Mouse (Mus musculus) spleen, adult 18-20 months (tissue): ENCODE results near the gene Gad2.

Source experiments
- DNase-seq, 2 experiments: peaks; one replicate each; pipeline ENCODE4 v3.0.0; 2022; ENCODE audit warnings: mixed read lengths in 2 of 2

Gad2 gene

DNA sequence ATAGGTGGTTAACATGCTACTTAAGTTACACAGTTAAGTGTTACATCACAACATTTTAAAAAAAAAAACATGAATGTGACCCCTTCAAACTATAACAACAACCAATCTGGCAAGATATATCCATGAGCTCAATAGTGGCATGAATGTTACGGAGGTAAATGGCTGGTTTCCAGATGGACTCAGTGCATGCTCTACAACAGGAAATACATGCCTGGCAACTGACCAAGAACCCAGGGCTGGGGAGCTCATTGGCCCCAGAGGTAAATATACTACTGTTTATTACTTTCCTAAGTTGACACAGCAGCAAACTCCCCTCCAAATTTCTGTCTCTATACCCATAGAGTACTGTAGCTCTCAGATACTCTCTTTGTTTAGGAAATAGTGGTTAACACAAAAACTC is 26.4 kb downstream of the Gad2 start:
- no peak for DNase-seq

DNA sequence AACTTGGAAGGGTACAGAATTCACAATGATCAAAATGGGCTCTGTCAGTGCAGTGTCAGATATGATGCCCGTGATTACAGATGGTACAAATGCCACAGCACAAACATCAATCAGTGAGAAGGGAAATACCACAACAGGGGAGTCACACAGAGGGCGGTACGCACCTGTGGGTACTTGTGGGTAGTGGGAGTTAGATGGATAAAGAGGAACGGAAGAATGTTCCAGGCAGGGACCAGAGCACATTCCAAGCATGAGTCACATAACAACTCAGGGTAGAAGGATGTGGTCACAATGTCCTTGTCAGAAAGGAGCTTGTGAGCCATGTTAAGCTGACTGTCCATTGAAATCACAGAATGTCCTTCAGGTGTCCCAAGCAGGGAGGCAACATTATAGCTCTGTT is 29.8 kb downstream of the Gad2 start:
- no peak for DNase-seq

DNA sequence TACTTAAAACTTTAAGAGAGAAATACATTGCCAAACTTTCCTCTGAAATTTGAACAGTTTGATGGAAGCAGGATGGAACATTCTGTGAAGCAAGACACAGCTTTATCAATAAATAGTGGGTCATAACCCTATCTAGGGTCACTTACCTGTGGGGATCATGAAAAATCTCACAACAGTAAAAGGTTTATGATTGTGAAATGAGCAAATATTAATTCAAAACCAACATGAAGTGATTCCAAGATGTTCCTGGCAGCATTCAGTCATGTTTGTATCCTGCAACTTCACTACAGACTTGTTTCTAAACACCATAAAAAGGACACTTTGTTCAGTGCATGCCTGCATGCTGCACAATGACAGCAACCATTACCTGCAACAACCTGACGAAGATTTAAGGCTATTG is 41.7 kb downstream of the Gad2 start:
- no peak for DNase-seq

DNA sequence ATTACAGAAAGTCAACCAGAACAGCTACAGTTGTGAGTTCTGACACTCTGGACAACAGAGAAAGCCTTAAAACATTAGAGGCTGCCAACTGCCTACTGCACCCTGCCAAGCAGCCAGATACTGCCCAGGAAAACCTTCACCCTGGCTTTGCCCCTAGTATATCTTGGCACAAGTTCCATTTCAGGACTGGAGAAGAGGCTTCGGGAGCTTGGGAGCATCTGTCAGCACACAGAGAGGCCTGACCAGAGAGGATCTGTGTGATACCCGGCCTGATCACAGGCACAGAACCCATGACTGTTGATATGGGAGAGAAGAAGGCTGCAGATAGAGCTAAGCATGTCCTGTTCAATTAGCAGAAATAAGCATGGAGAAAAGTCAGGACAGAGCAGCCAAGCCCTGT is 48.4 kb downstream of the Gad2 start:
- no peak for DNase-seq

DNA sequence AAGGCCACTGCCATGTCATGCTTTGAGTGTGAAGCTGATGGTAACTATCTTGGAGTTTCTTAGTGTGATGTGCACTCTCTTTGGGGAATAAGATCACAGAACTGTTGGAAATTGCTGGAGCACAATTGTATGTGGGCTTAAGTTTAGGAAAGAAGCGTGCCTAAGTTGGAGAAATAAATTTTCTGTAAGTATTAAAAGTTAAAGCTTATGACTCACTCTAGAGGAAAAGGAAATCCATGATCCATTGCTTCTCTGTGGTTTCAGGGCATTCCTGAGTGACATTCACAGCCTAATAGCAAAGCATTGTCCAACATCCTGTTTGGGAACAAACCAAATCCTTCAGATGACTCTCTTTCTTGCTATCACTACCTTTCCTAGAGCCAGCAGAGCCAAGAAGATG is 49.3 kb downstream of the Gad2 start:
- DNase-seq = no peak

DNA sequence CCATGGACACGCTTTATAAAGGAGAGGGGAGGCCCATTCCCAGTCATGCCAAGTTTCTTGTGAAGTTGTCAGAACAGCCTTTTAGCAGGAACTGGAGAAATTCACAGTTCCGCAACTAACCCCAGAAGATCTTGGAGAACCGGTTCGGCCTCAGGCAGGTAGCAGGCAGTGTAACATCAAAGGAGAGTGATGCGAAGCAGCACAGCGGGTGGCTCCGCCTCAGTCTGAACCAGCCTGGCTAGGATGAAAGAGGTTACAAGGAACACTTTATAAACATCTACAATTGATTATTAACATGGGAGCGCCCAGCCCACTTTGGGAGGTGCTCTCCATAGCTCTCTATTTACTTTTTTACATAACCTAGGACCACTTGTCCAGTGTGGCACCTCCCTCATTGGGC is 55.1 kb downstream of the Gad2 start:
- DNase-seq = no peak

DNA sequence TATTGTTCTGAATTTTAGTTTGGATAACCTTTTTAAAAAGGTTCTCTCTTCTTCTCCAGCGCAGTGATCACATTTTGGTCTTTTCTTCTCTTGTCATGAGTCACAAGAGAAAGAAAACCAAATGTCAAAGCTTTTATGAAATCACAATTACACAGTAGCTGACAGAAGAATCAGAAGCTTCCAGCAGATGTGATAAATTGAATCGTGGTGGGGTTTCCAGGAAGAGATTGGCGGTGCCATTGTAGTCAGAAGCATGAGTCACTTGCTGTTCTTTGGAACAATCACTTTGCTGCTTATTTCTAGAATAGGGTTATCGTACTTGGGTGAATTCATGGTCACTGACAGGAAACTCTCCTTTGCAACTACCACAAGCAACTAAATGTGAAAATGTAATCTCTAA is 57.9 kb downstream of the Gad2 start:
- no peak for DNase-seq

DNA sequence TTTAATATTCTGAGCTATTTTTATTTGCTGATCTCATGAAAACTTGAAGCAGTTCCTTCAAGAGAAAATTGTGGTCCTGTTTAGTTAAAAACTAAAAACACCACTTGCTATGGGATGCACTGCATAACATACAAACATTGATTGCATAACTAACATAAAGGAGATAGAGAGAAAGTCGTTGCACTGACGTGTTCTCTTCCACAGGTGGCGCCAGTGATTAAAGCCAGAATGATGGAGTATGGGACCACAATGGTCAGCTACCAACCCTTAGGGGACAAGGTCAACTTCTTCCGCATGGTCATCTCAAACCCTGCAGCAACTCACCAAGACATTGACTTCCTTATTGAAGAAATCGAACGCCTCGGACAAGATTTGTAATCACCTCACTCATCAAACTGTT is 68.0 kb downstream of the Gad2 start:
- DNase-seq = peak in 1 of 2 experiments; percentile 3

DNA sequence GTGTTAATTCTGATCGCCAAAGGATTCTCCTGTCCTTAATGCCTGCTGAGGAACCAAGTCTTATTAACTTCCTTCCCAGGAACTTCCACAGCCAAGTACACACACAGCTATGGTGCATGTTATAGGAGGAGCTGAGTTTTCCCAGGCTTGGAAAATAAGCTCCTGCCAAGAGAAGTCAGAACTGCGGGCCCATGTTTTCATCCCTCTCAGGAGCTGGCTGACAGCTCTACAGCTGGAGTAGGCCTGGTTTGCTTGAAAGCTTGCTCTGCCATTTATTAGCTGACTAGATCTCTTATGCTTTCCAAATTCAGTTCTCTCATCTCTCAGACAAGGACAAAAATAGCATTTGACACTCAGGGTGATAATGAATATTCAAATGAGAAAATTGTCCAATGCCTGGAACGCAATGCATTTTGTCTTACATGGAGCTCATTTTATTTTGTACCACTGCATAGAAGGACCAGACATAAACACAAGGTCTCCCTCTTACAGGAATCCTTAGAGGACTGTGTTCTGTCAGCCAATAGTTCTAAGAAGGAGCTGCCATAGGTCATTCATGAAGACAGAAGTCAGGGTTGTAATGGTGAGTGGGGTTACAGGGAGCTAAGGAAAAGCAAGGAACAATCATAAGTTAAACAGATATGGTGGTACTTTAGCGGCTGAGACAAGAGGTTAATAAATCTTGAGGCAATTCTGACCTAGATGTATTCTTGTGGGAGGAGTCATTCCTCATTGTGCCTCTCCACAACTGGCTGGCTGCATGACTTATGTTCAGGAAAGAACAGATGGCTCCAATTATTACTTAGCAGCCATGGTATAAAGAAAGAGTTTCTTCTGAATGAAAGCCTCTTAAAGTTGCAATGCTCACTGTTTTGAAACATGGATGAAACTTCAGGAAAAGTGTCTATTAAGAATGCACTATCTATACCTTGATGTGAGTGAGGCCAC is 83.0 kb downstream of the Gad2 start:
- no peak for DNase-seq

DNA sequence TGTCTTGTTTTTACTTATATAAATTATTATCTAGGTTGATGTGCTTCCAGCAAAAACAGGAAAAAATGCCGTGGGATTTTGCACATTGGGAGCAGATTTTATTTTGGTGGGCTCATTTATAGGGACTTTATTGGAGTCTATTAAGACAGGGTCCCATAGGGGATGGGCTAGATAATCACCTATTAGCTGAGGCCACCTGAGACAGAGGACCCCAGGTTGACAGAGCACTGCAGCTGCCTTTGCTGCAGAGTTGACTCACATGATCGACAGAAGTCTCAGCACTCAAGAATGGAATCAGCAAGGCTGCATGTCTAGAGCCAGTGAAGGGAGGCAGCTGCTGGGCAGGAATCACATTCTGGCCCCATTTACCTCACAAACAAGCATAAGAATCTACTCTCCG is 84.2 kb downstream of the Gad2 start:
- DNase-seq = no peak

DNA sequence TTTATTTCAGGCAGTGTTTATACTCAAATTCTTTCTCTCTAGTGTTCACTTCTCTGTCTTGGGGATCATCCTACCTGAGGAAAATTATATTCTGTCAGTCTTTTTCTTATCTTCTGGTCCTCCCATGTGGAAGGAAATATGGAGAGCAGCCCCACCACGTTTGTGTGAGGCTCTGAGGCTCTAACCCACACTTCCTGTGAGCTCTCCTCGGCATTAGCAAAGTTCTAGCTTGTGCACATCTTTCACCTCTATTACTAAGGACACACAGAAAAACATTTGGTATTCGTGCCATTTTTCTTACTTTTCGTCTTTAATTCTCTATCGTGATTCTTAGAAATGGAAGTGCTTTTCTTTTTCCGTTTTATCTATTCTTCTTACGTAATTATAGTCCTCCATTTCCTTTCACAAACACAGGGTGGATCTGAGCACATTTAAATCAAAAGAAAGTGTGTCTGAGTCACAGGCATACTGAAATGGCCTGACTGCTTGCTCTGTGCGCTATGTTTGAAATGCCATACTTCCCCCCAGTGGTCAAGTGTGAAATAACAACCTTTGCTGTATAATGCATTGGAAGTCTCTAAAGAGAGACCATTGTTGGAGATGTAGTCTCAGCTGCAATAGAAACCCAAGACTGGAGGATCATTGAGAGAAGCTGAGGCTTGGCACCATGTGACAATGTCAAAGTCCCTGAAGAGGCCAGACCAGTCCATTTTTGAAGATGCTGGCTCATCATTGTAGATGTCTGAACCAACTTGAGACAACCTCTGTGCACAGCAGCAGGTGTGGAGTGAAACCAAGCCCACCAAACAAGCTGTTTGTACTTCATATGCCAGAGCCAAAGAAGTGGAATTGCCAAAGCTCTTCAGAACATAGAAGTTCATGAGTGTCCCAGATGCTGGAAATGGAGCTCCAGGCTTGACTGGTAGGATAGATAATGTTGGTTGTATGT is 99.8 kb downstream of the Gad2 start:
- peak in 1 of 2 experiments; percentile 47 for DNase-seq

DNA sequence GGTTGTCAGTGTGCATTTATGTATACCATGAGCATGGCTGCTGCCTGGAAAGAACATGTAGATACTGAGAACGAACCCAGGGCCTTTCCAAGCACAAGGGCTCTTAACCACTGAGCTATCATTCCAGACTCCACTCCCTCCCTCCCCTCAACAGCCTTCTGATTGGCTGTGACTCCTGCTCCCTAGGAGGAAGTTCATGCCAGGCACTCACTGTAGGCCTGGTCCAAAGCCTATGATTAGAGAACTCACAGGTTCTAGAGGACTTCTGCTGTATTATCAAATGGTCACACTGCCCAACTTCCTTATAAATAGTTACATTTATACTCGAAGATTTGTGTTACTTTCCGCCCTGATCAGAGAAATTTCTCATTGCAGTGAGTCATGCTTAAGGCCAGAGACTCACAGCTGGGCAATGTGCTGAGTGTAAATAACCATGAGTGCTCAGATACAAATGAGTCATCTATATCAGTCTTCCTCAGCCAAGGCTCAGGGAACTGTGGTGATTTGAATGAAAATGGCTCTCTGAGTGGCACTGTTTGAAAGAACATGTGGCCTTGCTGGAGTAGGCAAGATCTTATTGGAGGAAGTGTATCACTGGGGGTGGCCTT is 102.0 kb downstream of the Gad2 start:
- no peak for DNase-seq

DNA sequence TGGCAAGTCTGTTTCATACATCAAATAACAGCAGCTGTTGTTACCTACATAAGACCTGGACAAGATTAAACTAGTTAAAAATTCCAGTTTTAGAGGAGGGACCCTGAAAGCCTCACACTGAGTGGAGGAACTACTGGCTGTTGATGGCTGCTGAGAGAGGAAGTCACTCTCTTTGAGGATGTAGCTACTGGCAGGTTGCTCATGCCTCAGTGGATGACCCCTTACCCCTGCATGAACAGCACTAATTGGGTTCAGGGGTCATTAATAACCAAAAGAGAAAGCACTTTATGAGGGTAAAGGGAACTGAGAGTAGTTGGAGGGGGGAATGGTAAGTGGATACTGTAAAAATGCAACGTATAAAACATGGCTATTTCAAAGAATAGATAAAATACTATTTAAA is 105.1 kb downstream of the Gad2 start:
- DNase-seq = no peak

DNA sequence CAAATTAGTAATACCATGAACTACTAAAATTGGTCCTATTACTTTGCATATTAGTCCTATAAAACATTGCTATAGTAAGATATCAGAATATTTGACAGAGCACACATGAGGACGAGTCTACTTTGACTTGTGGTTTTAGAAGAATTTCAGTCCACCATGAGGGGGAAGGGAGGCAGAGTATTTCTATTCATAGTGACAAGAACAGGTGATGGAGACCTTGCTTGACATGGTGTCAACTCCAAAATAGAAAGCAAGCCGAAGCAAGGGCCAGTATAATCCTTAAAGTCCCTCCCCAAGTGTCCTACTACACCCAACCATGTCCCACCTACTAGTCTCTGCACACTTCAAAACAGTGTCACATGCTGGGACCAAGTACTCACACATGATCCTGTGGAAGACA is 114.1 kb downstream of the Gad2 start:
- no peak for DNase-seq

DNA sequence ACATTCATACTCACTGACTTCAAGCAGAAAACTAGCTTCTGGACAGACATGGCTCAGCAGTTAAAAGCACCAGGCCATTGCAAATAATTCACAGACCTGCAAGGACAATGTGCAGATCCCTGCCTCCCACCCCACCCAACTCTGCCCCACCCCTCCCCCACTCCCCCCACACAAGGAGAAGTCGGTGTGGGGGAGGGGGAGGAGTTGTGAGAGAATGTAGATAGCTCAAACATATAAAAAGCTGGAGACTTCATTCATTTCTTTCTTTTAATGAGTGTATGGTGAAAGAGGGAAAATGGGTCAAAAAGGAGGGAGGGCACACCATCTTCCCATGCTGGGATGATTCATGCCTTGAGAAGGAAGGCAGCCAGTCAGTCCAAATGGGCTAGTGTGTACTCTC is 117.4 kb downstream of the Gad2 start:
- no peak for DNase-seq

DNA sequence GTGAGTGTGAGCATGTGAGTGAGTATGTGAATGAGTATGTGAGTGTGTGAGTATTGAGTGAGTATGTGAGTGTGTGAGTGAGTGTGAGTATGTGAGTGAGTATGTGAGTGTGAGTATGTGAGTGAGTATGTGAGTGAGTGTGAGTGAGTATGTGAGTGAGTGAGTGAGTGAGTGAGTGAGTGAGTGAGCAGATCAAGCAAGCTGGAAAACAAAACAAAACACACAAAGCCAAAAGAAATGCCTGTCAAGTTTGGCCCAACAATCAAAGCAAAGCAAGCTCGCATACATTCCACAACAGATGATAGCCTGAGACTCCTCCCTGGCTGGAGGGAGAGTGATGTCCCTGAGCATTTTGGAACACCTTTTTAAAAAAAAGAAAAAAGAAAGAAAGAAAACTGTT is 118.4 kb downstream of the Gad2 start:
- no peak for DNase-seq

DNA sequence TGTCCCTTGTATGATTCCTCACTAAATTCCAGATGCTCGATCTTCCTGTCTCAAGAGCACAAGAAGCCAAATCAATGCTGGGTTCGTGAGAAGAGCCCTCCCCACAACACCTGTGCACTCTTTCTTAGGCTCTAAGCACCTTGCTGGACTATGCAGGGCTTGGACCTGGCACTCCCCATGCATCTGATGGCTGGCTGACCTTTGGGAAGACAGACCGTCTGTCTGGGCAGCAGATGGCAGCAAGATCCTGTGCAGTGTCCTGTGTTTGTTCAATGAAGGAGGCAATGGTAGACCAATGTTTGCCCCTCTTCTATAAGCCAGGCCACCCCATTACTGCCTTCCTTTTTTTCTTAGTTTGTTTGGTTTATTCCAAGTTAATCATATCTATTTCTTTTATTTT is 119.2 kb downstream of the Gad2 start:
- DNase-seq = no peak
